Mouse (Mus musculus): Measurements from ENCODE around the gene Adprhl2.

GRCm38 (mm10) chr4:126311566-126312200 is 9.8 kb downstream of the Adprhl2 start:
- TF ChIP-seq GATA1 (IDR thresholded peaks at IDR 0.05; ENCODE audit: low read length) (no peak), TAL1 (IDR thresholded peaks at IDR 0.05; ENCODE audit: low read length) (no peak)
